Mouse (Mus musculus): ENCODE results near the gene Siah1a.

The Siah1a gene

DNA sequence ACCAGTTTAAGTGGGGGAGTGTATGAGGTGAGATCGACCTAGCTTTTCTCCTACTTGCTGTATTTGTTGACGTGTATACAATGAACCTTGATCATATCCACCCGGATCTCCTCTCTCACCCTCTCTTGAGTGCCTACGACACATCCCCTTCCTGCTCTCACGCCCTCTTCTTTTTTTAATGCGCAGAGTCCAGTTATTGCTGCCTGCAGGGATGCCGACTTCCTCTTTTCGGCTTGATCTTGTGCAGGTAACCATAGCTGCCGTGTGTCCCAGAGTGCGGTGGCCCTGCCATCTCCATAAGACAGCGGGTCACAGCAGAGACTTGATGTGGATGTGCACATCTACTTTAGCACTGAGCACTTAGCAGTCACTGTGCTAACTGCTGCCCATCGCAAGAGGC lies 46.3 kb downstream of the Siah1a start:
- DNase-seq = no peak

GRCm38 (mm10) chr8:86698811-86699421 lies 46.8 kb downstream of the Siah1a start:
- no peak for DNase-seq

GRCm38 (mm10) chr8:86695703-86696102 lies 50.0 kb downstream of the Siah1a start:
- DNase-seq = no peak

DNA sequence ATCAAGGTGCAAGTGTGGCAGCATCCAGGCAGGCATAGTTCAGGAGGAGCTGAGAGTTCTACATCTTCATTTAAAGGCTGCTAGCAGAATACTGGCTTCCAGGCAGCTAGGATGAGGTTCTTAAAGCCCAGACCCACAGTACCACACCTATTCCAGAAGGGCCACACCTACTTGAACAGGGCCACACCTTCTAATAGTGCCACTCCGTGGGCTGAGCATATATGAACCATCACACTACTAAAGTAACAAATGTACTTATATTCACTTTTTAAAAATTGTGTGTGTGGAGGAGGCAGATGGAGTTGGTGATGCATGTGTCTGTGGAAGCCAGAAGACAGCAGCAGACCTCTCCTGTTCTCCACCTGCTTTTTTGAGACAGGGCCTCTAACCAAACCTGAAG lies 51.7 kb downstream of the Siah1a start:
- DNase-seq = no peak

DNA sequence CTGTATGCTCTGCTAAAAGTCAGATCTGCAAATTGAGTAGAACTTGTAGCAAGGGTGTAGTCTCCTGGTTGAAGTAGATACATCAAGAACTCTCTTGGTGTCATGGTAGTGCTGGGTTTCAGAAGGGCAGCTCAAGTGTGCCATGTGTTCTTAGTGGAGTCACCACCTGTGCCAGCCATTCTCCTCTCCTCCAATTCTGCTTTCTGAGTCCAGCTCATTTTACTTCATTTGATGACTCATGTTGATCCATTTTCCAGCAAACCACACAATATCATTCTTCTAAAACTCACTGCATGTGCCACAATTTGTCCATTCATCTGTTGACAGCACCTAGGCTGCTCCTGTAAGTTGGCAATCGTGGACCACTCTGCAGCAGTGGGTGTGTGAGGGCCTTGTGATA lies 53.6 kb downstream of the Siah1a start:
- DNase-seq = no peak

DNA sequence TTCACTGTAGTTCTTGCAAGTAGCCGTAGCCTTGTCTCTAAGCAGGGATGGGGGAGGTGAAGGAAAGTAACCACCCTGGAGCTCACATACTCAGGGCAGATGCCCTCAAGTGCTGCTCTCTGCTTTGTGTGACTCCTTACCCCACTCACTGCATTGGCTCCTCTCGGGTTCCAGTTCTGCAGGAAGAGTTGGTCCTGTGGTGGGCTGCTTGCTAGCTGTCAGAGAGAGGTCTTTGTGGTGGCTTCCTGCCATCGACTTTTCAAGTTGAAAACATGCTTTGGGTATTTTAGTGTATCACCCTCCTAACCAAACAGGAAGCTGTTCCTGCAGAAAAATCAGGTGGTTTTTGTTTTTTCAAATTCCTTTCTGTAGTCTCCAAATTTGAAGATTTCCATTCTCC lies 59.1 kb downstream of the Siah1a start:
- no peak for DNase-seq

Measured in right cerebral cortex, adult 18-20 months (tissue).